Mouse (Mus musculus) mesoderm, embryonic 11.5 days (tissue): ENCODE data around the gene Usp36.
A peak's percentile ranks its signal among the peaks of the same experiment; 100 is the strongest.

Experiments
- DNase-seq: peaks from one replicate; pipeline ENCODE4 v3.0.0-alpha.2; 2012; ENCODE audit warnings: low read depth, low spot score

The Usp36 gene

DNA sequence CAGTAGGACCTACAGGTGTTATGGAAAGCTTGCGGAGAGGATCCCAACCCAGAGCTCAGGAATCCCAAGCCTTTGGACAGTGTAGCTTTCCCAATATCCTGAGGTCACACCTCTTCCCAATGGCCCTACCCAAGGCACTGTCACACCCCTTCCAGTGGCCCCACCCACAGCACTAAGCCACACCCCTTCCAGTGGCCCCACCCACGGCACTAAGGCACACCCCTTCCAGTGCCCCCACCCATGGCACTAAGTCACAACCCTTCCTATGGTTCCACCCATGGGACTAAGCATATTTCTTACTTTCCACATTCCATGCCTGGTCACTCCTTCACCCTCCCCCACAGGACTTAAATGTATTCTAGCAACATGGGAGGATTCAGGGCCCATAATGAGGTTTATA is 8.8 kb upstream of the Usp36 start:
- no peak for DNase-seq

DNA sequence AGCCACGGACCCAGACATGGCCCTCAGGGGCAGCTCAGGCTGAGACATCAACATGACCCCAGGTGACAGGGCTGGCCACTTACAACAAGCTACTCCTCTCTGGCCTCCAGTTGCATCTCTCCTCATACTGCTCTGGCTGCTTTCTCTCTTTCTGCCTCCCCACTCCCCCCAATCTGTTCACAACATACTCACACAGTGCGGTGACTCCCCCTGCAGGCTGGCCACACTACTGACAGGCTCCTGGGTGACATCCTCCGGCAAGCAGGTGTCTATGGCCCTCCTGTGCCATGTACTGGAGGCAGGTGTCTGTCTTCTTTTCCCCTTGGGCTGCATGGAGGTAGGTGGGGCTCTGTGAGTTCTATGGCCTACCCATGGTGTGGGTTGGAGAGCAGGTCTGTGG is 7.9 kb upstream of the Usp36 start:
- DNase-seq = no peak

DNA sequence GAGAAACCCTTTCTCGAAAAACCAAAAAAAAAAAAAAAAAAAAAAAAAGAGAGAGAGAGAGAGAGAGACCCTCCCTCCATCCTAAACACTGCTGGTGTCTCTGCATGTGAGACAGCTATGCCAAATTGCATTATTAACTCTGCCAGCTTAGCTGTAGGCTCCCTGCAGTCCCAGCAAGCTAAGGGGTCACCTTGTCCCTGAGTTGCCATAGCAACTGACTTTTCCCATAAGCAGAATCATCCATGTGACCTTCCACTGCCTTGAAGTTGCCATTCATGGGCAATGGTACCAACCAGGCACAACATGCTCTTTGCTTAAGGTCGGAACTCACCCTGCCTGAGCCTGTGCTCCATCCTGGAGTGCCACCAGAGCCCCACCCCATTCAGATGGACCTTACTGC is 5.0 kb upstream of the Usp36 start:
- no peak for DNase-seq

DNA sequence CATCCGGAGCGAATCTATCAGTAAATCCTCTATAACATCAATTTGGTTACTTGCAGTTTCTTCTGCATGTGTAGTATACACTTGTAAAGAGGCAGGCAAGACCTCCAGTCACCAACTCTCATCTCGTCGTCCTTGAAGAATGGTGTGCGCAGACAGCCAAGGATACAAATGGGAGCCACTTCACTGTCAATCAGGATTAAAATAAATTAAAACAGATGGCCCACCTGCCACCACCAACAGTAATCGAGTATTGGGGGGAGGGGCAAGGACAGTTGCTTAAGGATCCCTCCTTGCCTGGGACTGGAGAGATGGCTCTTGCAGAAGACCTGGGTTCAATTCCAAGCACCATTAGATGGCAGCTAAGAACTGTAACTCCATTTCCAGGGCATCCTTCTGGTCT is 2.6 kb upstream of the Usp36 start:
- DNase-seq = no peak

DNA sequence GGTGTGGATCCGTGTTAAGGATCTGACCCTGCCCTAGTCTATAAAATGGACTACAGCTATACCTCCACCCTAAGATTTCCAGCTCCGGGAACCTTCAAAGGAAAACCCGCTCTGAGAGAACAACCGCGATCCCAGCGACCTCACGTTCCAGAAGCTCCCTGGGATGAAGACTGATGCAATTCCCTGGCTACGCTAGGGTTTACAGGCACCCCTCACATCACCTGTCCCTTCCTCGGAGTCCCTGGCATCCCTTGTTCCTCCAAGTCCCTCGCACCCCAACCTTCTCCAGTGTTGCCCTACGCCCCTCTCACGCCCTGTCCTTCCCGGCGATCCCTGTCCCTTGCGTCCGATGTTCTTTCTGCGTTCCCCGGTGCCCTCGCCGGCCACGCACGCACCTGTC is 482 bp downstream of the Usp36 start:
- peak; percentile 11 for DNase-seq

DNA sequence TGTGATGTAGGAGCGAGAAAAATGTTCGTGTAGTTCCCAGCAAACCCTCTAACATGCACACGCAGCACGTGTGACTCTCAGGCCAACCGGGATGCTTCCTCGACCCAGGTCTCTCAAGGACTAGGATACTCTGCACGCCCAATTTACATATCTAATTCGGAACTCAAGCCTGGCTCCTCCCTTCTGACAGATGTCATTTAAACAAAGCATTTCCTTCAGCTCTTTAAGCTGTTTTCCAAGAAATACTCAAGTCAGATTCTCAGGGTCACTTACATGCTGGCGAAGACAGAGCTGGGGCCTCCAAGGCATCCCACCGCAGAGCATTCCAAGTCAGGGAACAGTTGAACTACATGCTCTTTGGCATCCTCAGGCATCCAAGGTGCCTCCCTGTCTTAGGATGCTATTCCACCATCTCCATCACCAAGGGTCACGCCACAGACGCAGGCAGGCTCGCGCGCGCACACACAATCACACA is 970 bp downstream of the Usp36 start:
- DNase-seq = peak; percentile 41

DNA sequence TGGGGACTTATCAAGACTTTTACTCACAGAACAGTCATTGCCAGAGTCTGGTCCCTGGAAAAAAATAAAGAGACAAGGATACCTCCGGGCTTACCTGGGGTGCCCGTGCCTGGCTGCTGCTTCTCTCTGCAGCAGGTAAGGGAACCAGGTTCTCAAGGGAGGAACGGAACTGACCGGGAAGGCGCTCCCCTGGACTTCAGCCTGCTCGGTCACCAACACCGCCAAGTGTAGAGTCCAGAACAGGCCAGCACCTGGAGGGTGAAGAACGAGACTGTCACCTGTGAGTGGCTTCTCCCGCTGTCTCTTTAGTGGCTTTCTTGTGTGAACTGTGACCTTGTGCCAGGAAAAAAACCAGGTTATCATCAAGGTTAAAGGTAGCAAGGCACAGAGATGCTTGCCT is 2.5 kb downstream of the Usp36 start:
- no peak for DNase-seq

DNA sequence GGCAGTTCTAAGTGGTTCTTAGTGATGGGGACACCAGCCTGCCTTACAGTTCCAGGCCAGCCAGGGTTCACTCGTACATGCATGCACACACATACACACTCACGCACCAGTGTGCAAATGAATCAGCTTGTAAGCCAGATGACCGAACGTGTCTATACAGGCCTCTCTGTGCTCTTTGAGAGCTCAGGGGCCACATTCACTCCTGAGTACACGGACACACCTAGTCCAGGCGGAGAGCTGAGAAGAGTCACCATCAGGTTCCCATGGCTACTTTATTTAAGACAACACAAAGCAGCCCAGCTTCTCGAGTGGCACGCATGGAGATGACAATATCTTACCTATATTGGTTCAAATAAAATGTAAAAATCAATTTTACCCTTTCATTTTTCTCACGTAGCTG is 3.6 kb downstream of the Usp36 start:
- DNase-seq = no peak

DNA sequence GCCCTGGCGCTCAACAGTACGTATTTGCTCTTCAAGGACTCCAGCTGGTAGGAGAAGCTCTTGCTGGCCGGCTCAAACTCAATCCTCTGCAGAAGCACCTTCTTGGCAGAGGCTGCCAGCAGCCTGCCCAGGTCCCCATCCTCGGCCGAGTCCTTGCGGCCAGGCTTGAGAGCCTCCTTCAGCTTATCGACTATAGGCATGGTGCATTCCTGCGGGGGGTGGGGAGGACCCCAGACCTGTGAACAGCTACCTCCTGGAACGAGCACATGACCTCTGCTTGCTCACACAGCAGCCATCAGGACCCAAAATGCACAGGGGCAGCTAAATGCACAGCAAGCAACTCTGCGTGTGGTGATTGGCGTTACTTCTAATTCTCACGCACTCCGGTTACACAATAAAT is 4.3 kb downstream of the Usp36 start:
- DNase-seq = no peak

DNA sequence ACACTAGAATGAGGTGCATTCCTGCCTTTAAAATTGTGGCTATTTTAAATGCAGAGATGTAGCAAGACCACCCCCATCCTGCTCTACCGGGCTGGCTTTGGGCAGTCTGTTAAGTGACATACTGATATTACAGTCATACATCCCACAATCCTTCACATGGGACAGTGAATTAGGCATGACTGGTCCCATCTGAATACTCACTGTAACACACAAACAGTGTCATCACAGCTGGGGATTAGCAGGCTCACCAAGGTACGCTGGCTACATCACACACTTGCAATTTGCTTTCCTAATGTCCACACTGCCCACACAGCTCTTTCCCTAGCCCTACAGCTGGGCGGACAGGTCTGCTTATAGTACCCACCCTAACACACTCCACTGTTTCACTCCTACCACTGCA is 9.8 kb downstream of the Usp36 start:
- DNase-seq = no peak

DNA sequence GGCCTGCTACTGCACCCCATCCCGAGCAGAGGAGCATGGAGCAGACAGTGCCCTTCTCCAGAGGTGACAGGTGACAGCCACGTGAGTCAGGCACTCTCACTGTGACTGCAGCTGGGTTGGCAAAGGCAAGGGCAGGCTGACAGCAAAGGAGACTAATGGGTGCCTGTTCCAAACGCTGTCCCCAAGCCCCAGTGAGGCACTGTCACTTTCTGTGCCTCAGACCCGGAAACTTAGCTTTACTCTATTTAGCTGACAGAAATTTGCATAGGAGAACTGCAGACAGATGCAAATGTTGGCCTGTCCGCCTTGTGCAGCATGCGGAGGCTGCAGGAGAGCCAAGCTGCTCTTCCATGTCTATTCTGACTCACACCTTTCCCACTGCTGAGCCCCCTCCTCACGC is 13.7 kb downstream of the Usp36 start:
- no peak for DNase-seq

DNA sequence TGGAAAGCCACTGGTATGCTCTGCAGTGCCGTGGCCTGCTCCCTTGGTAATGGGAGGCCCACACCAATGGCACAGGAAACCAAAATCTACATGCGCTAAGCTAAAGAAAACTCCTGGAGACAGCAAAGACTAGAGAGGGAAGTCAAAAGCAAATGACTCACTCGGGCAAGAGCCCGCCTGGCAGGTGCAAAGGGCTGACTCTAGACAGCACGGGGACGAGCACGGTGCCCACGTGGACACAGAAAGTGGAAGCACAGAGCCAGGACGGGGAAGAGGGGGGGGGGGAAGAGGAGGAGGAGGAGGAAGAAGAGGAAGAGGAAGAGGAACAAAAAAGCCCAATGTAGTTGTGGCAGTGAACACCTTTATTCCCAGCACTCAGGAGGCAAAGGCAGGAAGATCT is 15.0 kb downstream of the Usp36 start:
- DNase-seq = no peak

DNA sequence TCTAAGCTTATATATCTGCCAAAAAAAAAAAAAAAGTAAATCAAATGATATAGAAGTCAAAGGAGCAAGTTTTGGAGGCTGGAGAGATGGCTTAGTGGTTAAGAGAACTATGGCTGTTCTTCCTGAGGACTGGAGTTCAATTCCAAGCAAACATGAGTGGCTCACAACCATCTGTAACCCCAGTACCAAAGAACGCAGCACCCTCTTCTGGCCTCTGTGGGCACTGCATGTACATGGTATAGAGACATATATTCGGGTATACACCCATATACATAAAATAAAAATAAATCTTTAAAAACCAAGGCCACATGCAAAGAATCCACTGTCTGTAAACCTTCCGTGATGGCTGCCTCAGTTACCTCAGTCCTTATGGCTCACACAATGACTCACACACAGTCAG is 20.2 kb downstream of the Usp36 start:
- peak; percentile 23 for DNase-seq

DNA sequence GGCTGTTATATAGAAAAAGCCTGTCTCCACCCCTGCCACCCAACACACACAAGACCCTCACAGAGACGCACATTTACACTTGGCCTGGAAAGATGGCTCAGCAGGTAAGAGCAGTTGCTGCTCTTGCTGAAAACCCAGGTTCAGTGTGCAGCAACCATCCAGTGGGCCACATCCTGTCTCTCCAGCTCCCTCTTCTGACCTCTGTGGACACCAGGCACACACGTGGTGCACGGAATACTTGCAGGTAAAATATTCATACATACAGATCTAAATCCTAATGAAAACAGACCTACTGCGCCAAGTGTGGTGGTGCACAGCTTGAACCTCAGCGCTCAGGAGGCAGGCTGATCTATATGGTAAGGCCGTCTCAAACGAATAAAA is 23.4 kb downstream of the Usp36 start:
- DNase-seq = no peak

DNA sequence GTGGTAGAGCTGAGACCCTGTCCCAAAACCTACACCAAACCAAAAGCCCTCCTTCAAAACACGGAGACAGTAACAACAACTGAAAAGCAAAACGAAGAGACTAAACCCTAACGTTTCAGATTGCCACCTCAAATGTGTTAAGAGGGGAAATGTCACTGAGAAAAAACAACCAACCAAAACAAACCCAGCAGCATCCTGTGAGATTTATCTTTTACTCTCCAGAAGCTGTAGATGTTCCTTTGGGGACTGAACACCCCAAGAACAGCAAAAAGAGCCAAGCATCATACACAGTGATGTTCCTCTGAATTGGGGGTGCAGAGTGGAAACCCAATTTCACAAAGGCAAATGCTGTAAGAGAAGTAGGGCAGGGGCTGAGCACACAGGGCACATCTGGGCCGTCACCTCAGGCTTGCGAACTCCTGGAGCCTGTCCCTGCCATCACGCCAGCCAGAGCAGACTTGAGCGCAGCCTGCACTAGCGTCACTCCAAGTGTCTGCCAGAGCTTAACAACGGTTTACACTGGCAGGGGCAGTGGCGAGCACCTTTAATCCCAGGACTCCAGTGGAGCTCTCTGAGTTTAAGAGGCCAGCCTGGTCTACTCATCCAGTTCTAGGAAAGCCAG is 23.9 kb downstream of the Usp36 start:
- DNase-seq = no peak

DNA sequence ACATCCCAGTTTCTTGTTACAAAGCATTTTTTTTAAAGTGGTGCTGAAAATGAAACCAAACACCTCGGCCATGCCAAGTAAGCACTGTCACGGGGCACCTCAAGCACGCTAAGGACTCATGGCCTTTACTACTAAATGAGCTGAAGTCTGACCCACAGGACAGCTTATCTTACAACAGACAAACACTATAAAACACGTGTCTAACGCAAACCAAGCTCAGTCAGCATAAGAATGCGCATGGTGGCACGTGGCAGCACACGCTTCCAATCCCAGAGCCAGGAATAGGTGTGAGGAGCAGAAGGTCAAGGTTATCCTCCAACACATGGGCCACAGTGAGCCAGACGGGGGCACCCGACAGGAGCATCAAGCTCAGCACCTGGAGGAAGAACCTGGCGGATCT is 24.4 kb downstream of the Usp36 start:
- no peak for DNase-seq

DNA sequence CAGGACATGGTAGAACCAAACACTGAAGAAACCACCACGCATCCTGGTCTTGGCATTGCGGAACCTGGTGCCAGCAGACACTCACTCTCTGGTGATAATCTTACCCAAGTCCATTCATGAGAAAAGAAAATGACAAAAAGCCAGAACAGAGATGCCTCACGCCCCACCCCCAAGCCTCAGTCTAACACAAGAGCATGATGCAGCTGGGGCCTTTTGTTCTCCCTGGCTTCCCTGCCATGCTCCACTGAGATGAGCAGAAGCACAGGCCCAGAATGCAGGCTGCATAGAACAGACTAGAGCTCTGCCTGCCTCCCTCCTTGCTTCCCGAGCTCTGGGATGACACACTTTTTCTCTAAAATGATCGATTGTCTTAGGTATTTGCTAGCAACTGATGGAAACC is 26.9 kb downstream of the Usp36 start:
- no peak for DNase-seq

DNA sequence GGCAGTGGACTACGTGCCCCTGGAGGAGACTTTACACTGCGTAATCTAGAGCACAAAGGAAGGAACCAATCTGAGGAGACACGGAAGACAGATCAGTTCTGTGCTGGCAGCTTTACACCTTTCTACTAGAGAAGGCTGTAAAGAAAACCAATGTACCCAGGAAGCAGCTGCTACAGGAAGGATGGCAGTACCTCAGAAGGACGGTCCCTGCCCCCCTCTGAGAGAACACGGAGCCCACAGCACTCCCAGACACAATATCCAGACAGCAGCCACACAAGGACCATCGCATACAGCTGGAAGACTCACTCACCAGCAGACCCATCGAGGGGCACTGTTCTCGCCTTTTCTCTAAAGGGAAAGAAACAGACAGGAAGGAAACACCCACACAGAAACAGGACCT is 30.0 kb downstream of the Usp36 start:
- DNase-seq = no peak

DNA sequence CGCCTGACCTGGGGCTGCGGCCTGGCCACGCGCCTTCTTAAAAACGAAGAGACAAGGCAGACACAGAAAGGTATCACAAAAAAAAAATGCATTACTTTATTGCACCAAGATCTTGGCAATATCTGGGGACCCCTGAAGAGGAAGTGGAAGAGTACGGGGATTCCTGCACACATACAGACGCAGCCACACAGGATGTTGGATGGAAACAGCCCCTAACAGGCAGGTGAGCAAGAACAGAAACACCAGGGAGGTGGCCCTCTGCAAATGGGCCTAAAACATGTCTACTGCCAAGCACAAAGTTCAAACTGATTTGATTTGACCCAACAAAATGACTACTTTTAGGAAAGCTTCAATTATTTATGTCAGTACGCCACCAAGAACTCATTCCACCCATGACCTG is 30.5 kb downstream of the Usp36 start:
- no peak for DNase-seq

DNA sequence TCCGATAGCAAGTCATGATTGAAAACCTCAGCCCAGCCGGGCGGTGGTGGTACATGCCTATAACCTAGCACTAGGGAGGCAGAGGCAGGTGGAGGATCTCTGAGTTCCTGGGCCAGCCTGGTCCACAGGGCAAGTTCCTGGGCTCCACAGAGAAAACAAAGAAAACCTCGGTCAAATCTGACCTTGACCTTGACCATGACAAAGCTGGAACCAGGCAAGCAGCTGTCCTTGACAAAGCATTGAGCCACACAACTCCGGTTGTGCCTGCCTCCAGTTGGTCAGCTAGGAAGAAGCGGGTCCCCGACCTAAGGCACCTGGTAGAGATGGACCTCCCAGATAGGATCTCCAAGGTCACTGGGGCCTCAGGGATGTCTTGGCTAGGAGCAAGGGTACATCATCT is 33.7 kb downstream of the Usp36 start:
- DNase-seq = no peak

DNA sequence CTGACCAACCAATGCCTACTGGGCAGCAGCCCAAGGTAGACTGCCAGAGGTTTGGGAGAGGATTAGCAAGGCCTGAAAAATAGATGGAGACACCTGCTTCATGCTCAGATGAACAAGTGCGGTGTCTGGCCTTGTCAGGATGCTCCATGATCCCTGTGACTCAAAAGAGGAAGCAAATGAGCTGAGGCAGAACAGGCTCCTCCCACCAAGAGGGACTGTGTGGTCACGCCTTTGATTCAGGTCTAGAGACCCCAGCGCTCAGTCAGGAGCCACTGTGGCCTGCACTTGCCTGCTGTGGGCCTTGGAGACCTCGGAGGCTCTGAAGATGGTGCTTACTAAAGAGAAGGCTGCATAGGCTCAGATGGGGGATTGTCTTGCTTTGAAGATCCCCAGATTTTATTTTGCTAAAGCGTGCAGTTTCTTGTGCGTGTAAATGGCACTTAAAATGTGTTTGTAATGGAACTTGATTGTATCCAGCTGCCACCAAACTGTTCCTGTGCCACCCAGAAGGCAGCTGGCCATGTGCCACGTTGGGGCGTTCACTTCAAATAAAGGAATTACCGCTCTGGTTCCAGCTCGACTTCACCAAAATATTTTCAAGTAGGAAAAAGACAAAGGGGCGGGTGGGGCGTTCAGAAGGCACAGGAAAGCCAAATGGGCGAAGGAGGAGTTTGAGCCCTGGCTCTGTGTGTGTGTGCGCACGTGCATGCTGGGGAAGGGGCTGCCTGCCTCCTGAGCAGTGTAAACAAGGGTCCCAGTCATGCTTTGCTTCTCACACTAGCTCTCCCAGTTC is 35.7 kb downstream of the Usp36 start:
- DNase-seq = no peak

DNA sequence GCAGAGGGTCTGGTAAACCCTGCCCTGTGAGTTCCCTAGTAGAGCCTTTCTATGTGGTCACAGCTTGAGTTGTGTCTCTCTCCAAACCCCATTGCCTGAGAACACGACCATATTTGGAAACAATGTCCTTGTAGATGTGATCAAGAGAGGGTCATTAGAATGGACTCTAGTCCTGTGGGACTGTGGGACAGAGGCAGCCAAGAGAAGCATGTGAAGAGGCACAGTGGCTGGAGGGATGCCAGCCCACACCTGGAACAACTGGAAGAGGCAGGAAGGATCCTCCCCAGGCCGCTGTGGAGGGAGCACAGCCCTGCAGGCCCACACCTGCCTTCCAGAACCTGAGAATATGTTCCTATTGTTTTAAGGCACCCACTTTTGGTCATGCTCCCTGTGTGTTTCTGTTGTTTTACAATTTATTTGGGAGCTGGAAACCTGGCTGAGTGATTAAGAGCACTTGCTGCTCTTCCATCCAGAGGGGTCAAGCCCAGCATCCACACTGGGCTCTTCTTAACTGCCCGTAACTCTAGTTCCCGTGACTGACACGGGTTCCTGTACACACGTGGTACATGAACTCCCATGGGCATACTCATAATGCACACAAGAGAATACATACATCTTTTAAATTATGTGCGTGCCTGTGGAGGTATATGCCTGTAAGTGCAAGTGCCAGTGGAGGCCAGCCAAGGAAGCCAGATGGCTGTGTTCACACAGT is 36.4 kb downstream of the Usp36 start:
- no peak for DNase-seq

DNA sequence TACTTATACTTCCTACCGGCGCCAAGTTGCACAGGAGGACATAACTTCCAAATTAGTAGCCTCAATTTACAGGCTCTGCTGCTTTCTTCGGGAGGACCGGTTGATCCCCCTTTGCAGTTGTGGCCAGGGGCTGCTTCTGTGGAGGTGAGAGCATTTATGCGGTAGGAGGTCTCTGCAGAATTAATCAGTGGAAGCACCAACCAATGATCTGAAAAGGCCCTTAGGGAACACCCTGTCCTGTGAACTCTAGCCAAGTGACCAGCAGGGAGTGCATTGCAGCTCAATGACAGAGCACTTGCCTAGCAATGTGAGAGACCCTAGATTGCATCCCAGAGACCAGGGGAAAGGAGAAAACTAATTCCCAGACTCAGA is 41.0 kb downstream of the Usp36 start:
- DNase-seq = peak; percentile 35
